Mouse (Mus musculus) megakaryocyte, embryonic 14.5 days (primary cell): ENCODE measurements around the gene Raet1e.

Experiments used
- FLI1 ChIP-seq: IDR thresholded peaks from 2 replicates; pipeline ENCODE4 v1.6.1; 2012; ENCODE audit warnings: low read length, inconsistent platforms, mixed read lengths
- GATA1 ChIP-seq: IDR thresholded peaks from 3 replicates; pipeline ENCODE4 v1.6.1; 2012; ENCODE audit warnings: mixed read lengths, low read length, inconsistent platforms, borderline replicate concordance

DNA sequence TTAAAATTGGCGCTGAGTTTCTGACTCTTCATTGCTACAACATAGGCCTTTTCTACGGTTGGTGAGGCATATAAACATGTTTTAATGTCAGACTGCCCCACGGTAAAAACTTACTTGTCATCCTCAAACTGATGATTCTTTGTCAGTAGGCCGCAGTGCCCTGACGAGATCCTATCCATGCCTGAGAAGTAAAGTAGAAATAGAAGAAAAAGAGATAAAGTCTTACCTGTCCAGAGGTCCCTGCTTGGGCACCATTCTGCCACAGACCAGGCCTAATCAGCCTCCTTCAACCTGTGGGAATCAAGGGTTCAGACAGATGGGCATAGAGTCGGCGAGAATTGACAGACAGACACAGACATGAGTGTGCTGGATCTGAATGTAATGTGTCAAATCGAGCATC, 106.7 kb downstream of the Raet1e start:
- TF ChIP-seq GATA1 (no peak), FLI1 (no peak)
